Mouse (Mus musculus) E14TG2a.4 (cell line): ENCODE measurements around the gene Rpa1.

ENCODE experiments used
- CTCF ChIP-seq: conservative IDR thresholded peaks from 2 replicates; pipeline ENCODE4 v1.5.1; 2014; ENCODE audit warnings: low read length
- NANOG ChIP-seq: IDR thresholded peaks from 2 replicates; pipeline ENCODE4 v1.6.1; 2014; ENCODE audit warnings: borderline replicate concordance, low read length, mixed read lengths

GRCm38 (mm10) chr11:75287940-75288339 lies 60.2 kb downstream of the Rpa1 start:
- no peak for TF ChIP-seq CTCF
- no peak for TF ChIP-seq NANOG
